28 mouse cellular contexts compared by ENCODE assay signal in the genomic region with DNA sequence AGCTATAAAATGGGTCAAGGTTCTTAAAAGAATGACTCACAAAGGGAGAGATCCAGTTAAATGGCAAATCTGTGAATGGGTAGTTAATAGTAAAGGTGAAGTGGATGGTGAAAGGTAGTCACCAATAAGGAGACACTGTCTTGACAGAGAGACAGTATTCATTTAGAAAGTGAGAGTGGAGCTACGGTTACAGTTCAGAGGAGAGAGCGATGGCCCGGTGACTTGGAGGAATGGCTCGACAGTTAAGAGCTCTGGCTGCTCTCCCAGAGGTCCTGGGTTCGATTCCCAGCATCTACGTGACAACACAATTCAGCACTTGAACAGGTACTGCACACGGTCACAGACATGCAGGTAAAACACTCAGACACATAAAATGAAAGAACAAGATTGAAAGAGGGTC. TPM values are rescaled to one million over a fixed set of nuclear protein-coding genes. Genes with fewer than 3 reads are reported as not detected.
DNase-seq lines count a peak whose midpoint lies in the region; ATAC-seq and TF ChIP-seq lines count a peak whose summit lies in the region.
"Had no signal": no experiment of that assay in that cellular context is flagged by ENCODE, and none has a peak within 500 bp of the region (broad histone marks: within the 10 kb centered on the region; RNA-seq: fewer than 3 reads in every experiment).

No protein-coding gene starts in this region.

- no peak for TF ChIP-seq CTCF in thymus, adult 2 months (IDR thresholded peaks at IDR 0.05; ENCODE audit: borderline replicate concordance, control insufficient read depth, extremely low read depth, insufficient read depth, low read length, poor library complexity)
- no peak for TF ChIP-seq CTCF in CH12.LX (conservative IDR thresholded peaks at IDR 0.05 in 1 of 2, IDR thresholded peaks at IDR 0.05 in 1 of 2; ENCODE audit: low read depth in 2 of 2, low read length in 2 of 2)

- ATAC-seq in forebrain, embryonic 16.5 days = no peak
- no peak for ATAC-seq in intestine, embryonic 15.5 days
- ATAC-seq: forebrain, embryonic 14.5 days; intestine, embryonic 16.5 days had no signal

- H3K9me3 ChIP-seq in CH12.LX (replicated peaks; ENCODE audit: low read length) = no peaks in the 10 kb centered on the region
- no peaks in the 10 kb centered on the region for H3K9me3 ChIP-seq in forebrain, embryonic 16.5 days (ENCODE audit: control insufficient read depth, low read length)
- H3K9me3 ChIP-seq in intestine, embryonic 15.5 days = no peaks in the 10 kb centered on the region
- H3K9me3 ChIP-seq: embryonic facial prominence, embryonic 12.5 days; embryonic facial prominence, embryonic 15.5 days; heart, embryonic 10.5 days; hindbrain, embryonic 12.5 days; hindbrain, embryonic 15.5 days had no signal

- in situ Hi-C loops in CH12.LX (cut with MboI; ENCODE audit: low pct_ligation_motif_present, low pct_unique_long_range_greater_than_20kb, low sequenced_read_pairs) = loop anchor here (5.0 kb wide), 2 partner anchors 68 to 313 kb away; no protein-coding TSS in a partner anchor

- H3K4me1 ChIP-seq in thymus, adult 2 months (replicated peaks; ENCODE audit: control insufficient read depth, insufficient read depth, low read length) = peaks cover 70% of the 10 kb centered on the region
- peaks cover 20 to 96% of the 10 kb centered on the region in 2 experiments for H3K4me1 ChIP-seq in CH12.LX (ENCODE audit: control insufficient read depth in 1 of 2, insufficient read depth in 2 of 2)
- no peaks in the 10 kb centered on the region for H3K4me1 ChIP-seq in forebrain, embryonic 16.5 days (replicated peaks; ENCODE audit: control insufficient read depth, insufficient read depth, low read length)
- no peaks in the 10 kb centered on the region; the same call in 1 of the 2 replicates for H3K4me1 ChIP-seq in intestine, embryonic 15.5 days (replicated peaks)
- H3K4me1 ChIP-seq: embryonic facial prominence, embryonic 12.5 days; hindbrain, embryonic 12.5 days; hindbrain, embryonic 15.5 days had no signal

- no peak for TF ChIP-seq RAD21 in CH12.LX (IDR thresholded peaks at IDR 0.05; ENCODE audit: low read depth, low read length)

- no peaks in the 10 kb centered on the region for H3K79me2 ChIP-seq in CH12.LX (replicated peaks; ENCODE audit: control insufficient read depth, extremely low read depth, insufficient read depth, poor library complexity, severe bottlenecking)

- TF ChIP-seq POLR2A in thymus, adult 2 months (IDR thresholded peaks at IDR 0.05; ENCODE audit: control insufficient read depth, extremely low read depth, insufficient read depth, low read length, poor library complexity) = no peak
- TF ChIP-seq POLR2A in CH12.LX (IDR thresholded peaks at IDR 0.05; ENCODE audit: low read depth, low read length) = no peak

- no peak overlapping the region for H3K4me3 ChIP-seq in thymus, adult 2 months (ENCODE audit: control insufficient read depth, insufficient read depth, low read length)
- H3K4me3 ChIP-seq in CH12.LX (replicated peaks in 1 of 3; ENCODE audit: low read depth in 2 of 3, low read length in 2 of 3, poor library complexity in 1 of 3) = no peak overlapping the region
- no peak overlapping the region for H3K4me3 ChIP-seq in forebrain, embryonic 16.5 days (replicated peaks; ENCODE audit: low read length)
- no peak overlapping the region for H3K4me3 ChIP-seq in intestine, embryonic 15.5 days (replicated peaks)
- H3K4me3 ChIP-seq: embryonic facial prominence, embryonic 12.5 days; embryonic facial prominence, embryonic 15.5 days; heart, adult 2 months; heart, embryonic 10.5 days; hindbrain, embryonic 12.5 days; hindbrain, embryonic 15.5 days had no signal

- no peak overlapping the region for H3K9ac ChIP-seq in CH12.LX (ENCODE audit: insufficient read depth, low read depth)
- H3K9ac ChIP-seq in forebrain, embryonic 16.5 days (replicated peaks; ENCODE audit: low read depth, low read length) = no peak overlapping the region
- H3K9ac ChIP-seq in intestine, embryonic 15.5 days = no peak overlapping the region
- H3K9ac ChIP-seq: embryonic facial prominence, embryonic 12.5 days; embryonic facial prominence, embryonic 15.5 days; hindbrain, embryonic 12.5 days; hindbrain, embryonic 15.5 days had no signal

- TF ChIP-seq EP300 in CH12.LX (IDR thresholded peaks at IDR 0.05; ENCODE audit: low read length) = peak; percentile 75

- 88% methylated on average over 7 of the region's 7 CpGs for WGBS in thymus, adult 2 months
- WGBS in forebrain, embryonic 16.5 days = 88% methylated on average over 7 of the region's 7 CpGs
- WGBS in intestine, embryonic 15.5 days = 92% methylated on average over 7 of the region's 7 CpGs

- DNase-seq in thymus, adult 2 months = no peak
- DNase-seq in thymus, postnatal 36 days = no peak
- peak; percentile 61 to 64 for DNase-seq in B cell, adult 2 months
- DNase-seq in CH12.LX (ENCODE audit: extremely low read depth) = peak; percentile 64
- DNase-seq in splenic B cell, adult 2 months (ENCODE audit: low read depth, low spot score) = peak; percentile 65
- DNase-seq: adrenal gland, adult 2 months; adrenal gland, postnatal 14 days; cerebellum, adult 11 months; cerebellum, adult 2 months; cerebellum, adult 9-11 months; cerebellum, postnatal 25 days; gastrocnemius, postnatal 25 days; heart, adult 2 months had no signal

- dilution Hi-C loops in CH12.LX (cut with MboI; ENCODE audit: extremely low pct_ligation_motif_present, extremely low pct_unique_long_range_greater_than_20kb, low sequenced_read_pairs) = no loop called here

- H3K36me3 ChIP-seq in thymus, adult 2 months (ENCODE audit: control insufficient read depth, insufficient read depth, low read length) = no peaks in the 10 kb centered on the region
- H3K36me3 ChIP-seq in CH12.LX (replicated peaks in 1 of 2; ENCODE audit: control insufficient read depth in 1 of 2, insufficient read depth in 1 of 2, low read length in 1 of 2) = no peaks in the 10 kb centered on the region
- no peaks in the 10 kb centered on the region; the same call in 1 of the 2 replicates for H3K36me3 ChIP-seq in splenic B cell, adult 2 months (ENCODE audit: control insufficient read depth, insufficient read depth, low read length, poor library complexity, severe bottlenecking)
- H3K36me3 ChIP-seq in forebrain, embryonic 16.5 days (ENCODE audit: control insufficient read depth, insufficient read depth) = no peaks in the 10 kb centered on the region
- H3K36me3 ChIP-seq in intestine, embryonic 15.5 days = no peaks in the 10 kb centered on the region
- H3K36me3 ChIP-seq: embryonic facial prominence, embryonic 12.5 days; embryonic facial prominence, embryonic 15.5 days; heart, embryonic 10.5 days; hindbrain, embryonic 12.5 days; hindbrain, embryonic 15.5 days had no signal

- H3K4me2 ChIP-seq in CH12.LX (ENCODE audit: insufficient read depth, low read depth, poor library complexity, severe bottlenecking) = no peak overlapping the region
- H3K4me2 ChIP-seq in forebrain, embryonic 16.5 days (ENCODE audit: low read length) = no peak overlapping the region
- H3K4me2 ChIP-seq in intestine, embryonic 15.5 days (replicated peaks) = no peak overlapping the region
- H3K4me2 ChIP-seq: embryonic facial prominence, embryonic 12.5 days; embryonic facial prominence, embryonic 15.5 days; hindbrain, embryonic 12.5 days; hindbrain, embryonic 15.5 days had no signal

- H3K27me3 ChIP-seq in thymus, adult 2 months (ENCODE audit: control insufficient read depth, insufficient read depth, low read length) = no peaks in the 10 kb centered on the region
- no peaks in the 10 kb centered on the region for H3K27me3 ChIP-seq in CH12.LX (replicated peaks)
- no peaks in the 10 kb centered on the region for H3K27me3 ChIP-seq in splenic B cell, adult 2 months (ENCODE audit: control insufficient read depth, insufficient read depth, low read length, poor library complexity, severe bottlenecking)
- no peaks in the 10 kb centered on the region for H3K27me3 ChIP-seq in forebrain, embryonic 16.5 days (replicated peaks; ENCODE audit: control insufficient read depth, insufficient read depth, low read length)
- H3K27me3 ChIP-seq in intestine, embryonic 15.5 days (replicated peaks) = no peaks in the 10 kb centered on the region
- H3K27me3 ChIP-seq: embryonic facial prominence, embryonic 12.5 days; embryonic facial prominence, embryonic 15.5 days; hindbrain, embryonic 15.5 days had no signal

- peak overlapping the region; percentile 34; the same call in 1 of the 2 replicates for H3K27ac ChIP-seq in thymus, adult 2 months (ENCODE audit: control insufficient read depth, insufficient read depth, low read length)
- no peak overlapping the region for H3K27ac ChIP-seq in CH12.LX (ENCODE audit: insufficient read depth, low read depth)
- H3K27ac ChIP-seq in forebrain, embryonic 16.5 days (ENCODE audit: low read length) = no peak overlapping the region
- H3K27ac ChIP-seq in intestine, embryonic 15.5 days = no peak overlapping the region
- H3K27ac ChIP-seq: embryonic facial prominence, embryonic 12.5 days; embryonic facial prominence, embryonic 15.5 days; heart, adult 2 months; heart, embryonic 10.5 days; hindbrain, embryonic 12.5 days; hindbrain, embryonic 15.5 days had no signal

TF ChIP-seq in CH12.LX, 34 proteins besides CTCF, POLR2A, EP300 and RAD21 (continues in another document):
- TF ChIP-seq HCFC1 (IDR thresholded peaks at IDR 0.05; ENCODE audit: low read depth, low read length) = no peak
- no peak for TF ChIP-seq POLR2AphosphoS2 (IDR thresholded peaks at IDR 0.05; ENCODE audit: low read depth, low read length)
- no peak for TF ChIP-seq SIN3A (IDR thresholded peaks at IDR 0.05; ENCODE audit: low read length)
- no peak for TF ChIP-seq ZKSCAN1 (IDR thresholded peaks at IDR 0.05; ENCODE audit: borderline replicate concordance, low read depth, low read length)
- peak; percentile 39; the same call in 1 of the 2 replicates for TF ChIP-seq ETS1 (conservative IDR thresholded peaks at IDR 0.05; ENCODE audit: low read depth, low read length)
- TF ChIP-seq TBP (conservative IDR thresholded peaks at IDR 0.05; ENCODE audit: low read depth, low read length) = peak; percentile 96
- no peak for TF ChIP-seq SMC3 (IDR thresholded peaks at IDR 0.05; ENCODE audit: low read depth, low read length)
- no peak for TF ChIP-seq KAT2A (IDR thresholded peaks at IDR 0.05; ENCODE audit: insufficient replicate concordance, low read length)
- TF ChIP-seq MYC (IDR thresholded peaks at IDR 0.05; ENCODE audit: low read depth, low read length) = no peak
- TF ChIP-seq MEF2A (IDR thresholded peaks at IDR 0.05; ENCODE audit: borderline replicate concordance, low read depth, low read length) = no peak
- no peak for TF ChIP-seq USF2 (conservative IDR thresholded peaks at IDR 0.05; ENCODE audit: low read depth, low read length)
- TF ChIP-seq PAX5 (IDR thresholded peaks at IDR 0.05; ENCODE audit: low read length) = no peak
- no peak for TF ChIP-seq NRF1 (IDR thresholded peaks at IDR 0.05; ENCODE audit: low read depth, low read length)

RNA-seq across cellular contexts. Expression of gene Cd2, which starts 2.3 kb away (rescaled TPM):
- 97.5 and 117 TPM in 2 replicates for polyA plus RNA-seq in thymus, adult 2 months (2012; rRNA removed)
- total RNA-seq in CH12.LX (2012; rRNA removed) (18.0 TPM in 2 replicates), CH12.LX (2014; rRNA removed) (9.5 and 12.6 TPM in 2 replicates)
- 33.1 and 35.0 TPM in 2 replicates for polyA plus RNA-seq in CH12.LX (2012; ENCODE audit: insufficient read length, low read depth)
- 0.37 and 0.57 TPM in 2 replicates for polyA plus RNA-seq in forebrain, embryonic 16.5 days (2015; fragmentation: Nextera tagmentation; extraction: Ambion mirVana)
- 0.20 and 0.34 TPM in 2 replicates for polyA plus RNA-seq in intestine, embryonic 15.5 days (2015; fragmentation: Nextera tagmentation; extraction: Ambion mirVana)
- total RNA-seq: gastrocnemius, adult 8-10 months; granulocyte monocyte progenitor cell, adult 5-6 weeks; MEL had no signal
- polyA plus RNA-seq: embryonic facial prominence, embryonic 12.5 days; forebrain, embryonic 11.5 days; heart, embryonic 14.5 days; heart, postnatal 0 days; hindbrain, embryonic 12.5 days; hindbrain, embryonic 15.5 days had no signal

Comparison
In these comparisons a context has a peak if more than half of its experiments do, and no peak if none do; other contexts are left out.
1. DNase-seq: peak in B cell, adult 2 months (2 of 2), CH12.LX (single experiment) and splenic B cell, adult 2 months (single experiment); none in thymus, adult 2 months (single experiment) and thymus, postnatal 36 days (0 of 2).
2. RNA of gene Cd2, which starts 2.3 kb away (polyA plus RNA-seq): 97.5 to 117 TPM in thymus, adult 2 months and 33.1 to 35.0 TPM in CH12.LX; 0.37 to 0.57 TPM in forebrain, embryonic 16.5 days and 0.20 to 0.34 TPM in intestine, embryonic 15.5 days; every median in the first group is over 10 times any median in the second.